Mouse (Mus musculus) cerebral cortex, adult 2 months (tissue): ENCODE data around the gene Mycbp.

Source experiments
- WGBS: fragments of 180-500 bp; shearing (Covaris S2); methylation state at CpG from one replicate; pipeline ENCODE4 v1.1.7; 2018; 5-methylcytosine and 5-hydroxymethylcytosine counted together

Gene Mycbp

DNA sequence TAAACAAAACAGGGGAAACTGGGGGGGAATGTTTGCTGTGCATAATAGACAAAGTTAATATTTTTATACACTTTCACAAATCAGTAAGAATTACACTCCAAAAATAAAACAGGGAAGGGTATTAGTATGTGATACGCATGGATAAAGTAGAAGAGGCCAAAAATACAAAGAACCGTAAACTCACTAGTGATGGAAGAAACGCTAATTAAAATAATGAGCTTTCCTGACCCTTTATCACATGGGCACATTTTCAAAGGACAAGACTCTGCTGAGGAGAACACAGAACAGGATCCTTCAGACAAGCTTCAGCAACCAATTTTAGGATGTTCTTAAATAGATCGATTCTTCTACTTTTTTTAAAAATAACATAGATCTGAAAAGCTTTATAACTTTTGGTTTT is 42.1 kb downstream of the Mycbp start:
- 65% methylated on average over 4 of the region's 4 CpGs for WGBS

DNA sequence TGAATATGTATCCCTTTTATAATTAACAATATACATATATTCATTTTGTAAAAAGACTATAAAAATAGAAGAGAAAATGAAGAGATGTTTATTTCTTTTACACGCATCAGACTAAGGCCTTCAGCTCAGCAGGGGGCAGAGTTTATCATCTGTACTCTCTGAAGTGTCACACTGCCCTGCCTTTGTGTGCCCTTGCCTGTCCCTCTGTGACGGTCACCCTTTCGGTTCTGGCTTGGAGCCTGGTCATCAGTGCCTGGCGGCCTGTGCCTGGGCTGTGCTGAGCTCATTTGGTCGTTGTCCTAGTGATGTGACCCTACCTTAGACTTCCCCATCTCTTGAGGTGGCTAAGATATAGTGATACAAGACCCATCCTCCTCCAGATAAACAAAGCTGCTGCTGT is 42.5 kb downstream of the Mycbp start:
- WGBS: 57% methylated on average over 5 of the region's 5 CpGs

DNA sequence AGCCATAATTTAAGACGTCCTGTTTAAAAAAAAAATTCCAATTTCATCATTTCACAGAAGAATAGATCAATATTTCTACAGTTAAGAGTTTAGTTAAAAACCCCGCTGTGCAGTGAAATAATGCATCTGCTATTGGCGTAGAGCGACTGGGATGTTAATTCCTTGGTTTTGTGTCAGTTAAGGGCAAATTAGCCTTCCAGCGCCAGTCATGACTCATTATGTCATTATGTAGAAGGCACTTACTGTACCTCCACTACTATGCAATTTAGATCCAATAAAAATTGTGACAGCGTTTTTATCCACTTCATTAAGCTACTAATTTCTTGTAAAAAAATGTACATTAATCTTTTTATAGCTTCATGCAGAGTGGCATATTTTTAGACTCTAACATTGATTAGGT is 44.3 kb downstream of the Mycbp start:
- 77% methylated on average over 6 of the region's 6 CpGs for WGBS

DNA sequence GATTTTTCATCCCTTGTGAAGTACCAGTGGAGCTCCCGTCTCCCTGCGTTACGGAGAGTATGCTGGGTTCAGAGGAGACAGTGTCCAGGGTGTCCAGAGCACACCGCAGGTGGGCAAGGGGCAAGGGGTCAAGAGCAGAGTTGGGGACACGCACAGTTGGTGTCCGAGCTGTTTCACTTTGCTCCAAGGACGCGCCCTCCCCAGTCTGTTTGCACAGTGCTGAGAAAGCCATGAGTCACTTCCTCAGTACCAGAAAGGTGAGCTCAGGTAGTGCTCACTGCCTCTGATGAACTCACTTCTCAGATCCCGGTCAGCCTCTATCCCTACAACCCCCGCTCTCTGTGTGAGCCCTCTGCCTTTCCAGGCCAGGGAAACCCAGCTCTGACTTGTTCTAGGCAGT is 45.0 kb downstream of the Mycbp start:
- 91% methylated on average over 10 of the region's 10 CpGs for WGBS

DNA sequence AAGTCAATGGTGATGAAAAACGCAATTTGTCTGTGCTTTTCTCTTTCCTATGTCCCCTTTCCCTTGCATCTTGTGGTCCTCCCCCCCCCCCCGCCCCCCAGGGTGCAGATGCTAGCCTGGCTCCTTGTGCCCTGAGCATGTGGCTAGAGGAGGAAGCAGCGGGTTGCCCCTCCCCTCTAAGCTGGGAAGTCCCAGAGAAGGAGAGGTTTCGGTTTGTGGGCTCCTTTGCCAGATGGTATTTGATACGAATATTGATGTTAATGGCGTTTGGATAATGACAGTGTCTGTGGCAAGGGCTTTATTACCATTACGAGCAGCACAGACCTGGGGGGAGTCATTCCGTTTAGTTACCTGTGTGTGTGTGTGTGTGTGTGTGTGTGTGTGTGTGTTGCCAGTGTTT is 47.4 kb downstream of the Mycbp start:
- WGBS: 70% methylated on average over 8 of the region's 8 CpGs

DNA sequence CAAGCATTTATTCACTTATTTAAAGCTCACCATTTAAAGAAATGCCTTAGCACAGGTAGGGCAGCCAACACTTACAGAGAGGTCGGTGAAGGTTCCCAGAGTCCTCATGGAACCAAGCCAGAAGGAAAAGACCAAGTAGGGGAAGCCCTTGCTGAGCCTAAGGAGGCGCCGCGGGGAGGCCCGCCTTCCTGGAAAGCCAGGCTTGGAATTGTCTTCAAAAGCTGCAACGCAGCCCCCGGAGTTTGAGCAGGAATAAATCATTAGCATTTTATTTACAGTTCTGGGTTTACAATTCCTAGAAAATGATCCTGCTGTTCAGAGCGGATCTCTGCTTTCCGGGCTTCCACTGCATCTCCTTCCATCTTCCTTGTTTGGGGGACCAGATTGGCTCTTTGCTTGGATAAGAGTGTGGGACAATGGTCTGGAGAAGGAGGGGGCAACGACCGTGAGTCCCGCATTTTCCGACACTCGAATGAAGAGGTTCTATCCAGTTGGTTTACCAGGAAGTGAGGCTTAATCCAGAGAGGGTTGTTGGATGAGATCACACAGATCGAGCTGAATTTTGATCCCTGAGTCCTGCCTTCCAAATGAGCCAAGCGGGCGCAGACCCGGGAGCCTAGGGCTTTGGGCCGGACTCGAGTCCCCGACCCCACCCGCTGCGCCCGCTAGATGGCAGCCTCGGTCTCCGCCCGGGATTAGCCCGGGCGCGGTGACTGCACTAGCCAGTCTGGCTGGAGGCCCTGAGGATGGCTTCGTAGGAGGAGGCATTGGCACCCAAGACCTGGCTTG is 52.3 kb downstream of the Mycbp start:
- 7% methylated on average over 31 of the region's 31 CpGs for WGBS

DNA sequence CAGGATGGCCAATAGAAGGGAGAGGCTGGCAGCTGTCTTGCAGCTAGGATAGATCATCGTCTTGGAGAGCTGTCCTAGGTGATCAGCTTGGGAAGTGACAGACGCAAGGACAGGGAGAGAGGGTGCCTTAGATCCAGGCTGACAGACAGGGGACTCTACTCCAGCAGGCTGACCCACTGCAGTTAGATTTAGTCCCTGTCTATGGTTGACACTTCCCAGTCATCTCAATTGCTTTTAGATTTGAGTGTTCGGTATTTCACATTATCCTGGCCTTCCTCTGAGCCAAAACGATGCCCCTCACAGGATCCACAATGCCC is 52.8 kb downstream of the Mycbp start:
- 58% methylated on average over 4 of the region's 4 CpGs for WGBS

DNA sequence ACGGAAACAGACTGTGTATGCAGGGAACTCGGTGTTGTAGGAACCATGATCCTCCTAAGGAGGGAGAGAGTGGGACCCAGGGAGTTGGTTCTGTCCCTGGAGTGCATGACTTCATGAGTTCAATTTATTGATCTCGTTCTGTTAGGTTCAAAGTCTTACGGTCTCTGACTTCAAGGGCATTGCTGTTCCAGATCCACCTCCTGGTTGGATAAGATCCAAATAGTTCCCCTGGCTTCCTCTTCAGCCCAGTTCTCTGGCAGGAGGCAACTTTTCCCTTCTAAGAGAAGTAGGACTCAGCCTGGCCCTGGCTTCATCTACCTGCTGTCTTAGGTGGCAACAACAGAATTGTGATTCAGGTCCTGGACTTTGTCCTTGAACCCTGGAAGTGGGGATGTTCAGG is 53.3 kb downstream of the Mycbp start:
- 64% methylated on average over 4 of the region's 4 CpGs for WGBS

DNA sequence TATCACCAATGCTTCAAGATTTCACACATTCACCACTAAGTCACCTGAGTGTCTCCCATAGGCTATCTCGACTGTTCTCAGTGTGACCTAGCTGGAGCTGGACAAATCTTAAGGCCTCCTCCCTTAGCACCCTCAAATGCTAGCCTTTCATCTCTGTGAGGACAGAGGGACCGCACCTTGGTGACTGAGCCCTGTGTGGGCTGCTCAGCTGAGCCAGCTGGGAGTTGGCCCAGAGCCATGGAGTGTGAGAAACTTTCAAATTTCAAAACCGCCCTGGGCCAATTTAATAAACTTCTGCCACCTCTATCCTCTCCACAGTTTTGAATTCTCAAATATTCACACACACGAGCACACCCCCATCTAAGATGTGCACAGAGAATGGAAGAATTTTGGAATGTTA is 56.3 kb downstream of the Mycbp start:
- WGBS: 59% methylated on average over 4 of the region's 4 CpGs
